Mouse (Mus musculus) cerebellum, postnatal 4 days (tissue): ENCODE measurements around the gene Ocm.
"Not testable (repeated sequence)": the region's sequence is repeated elsewhere in the genome, so short reads cannot be mapped to it uniquely, and the experiment has no call there.

Experiments used
- DNase-seq, 2 experiments: peaks; one replicate each; pipeline ENCODE4 v3.0.0; 2022; ENCODE audit warnings: low spot score in 2 of 2, mixed read lengths in 1 of 2

The Ocm gene

GRCm38 (mm10) chr5:144026620-144027263, at the start of gene Ocm:
TSS of gene Ocm (minus strand) at chr5:144026670.
- no peak for DNase-seq

GRCm38 (mm10) chr5:144071249-144071648, 44.8 kb upstream of the Ocm start:
- DNase-seq = no peak

- DNase-seq = no peak
Measured at GRCm38 (mm10) chr5:144070064-144070463, 43.6 kb upstream of the Ocm start.

- no peak for DNase-seq
Measured at GRCm38 (mm10) chr5:144066036-144066435, 39.6 kb upstream of the Ocm start.

GRCm38 (mm10) chr5:144064093-144064492, 37.6 kb upstream of the Ocm start:
- no peak for DNase-seq

- DNase-seq = no peak
Measured at GRCm38 (mm10) chr5:144054340-144054739, 27.9 kb upstream of the Ocm start.

GRCm38 (mm10) chr5:144053450-144053849, 27.0 kb upstream of the Ocm start:
- no peak for DNase-seq

- DNase-seq = no peak
Measured at GRCm38 (mm10) chr5:144051268-144051667, 24.8 kb upstream of the Ocm start.

GRCm38 (mm10) chr5:144049881-144050280, 23.4 kb upstream of the Ocm start:
- no peak for DNase-seq

GRCm38 (mm10) chr5:144047324-144047723, 20.9 kb upstream of the Ocm start:
- DNase-seq = no peak

- no peak for DNase-seq
Measured at GRCm38 (mm10) chr5:144043166-144043565, 16.7 kb upstream of the Ocm start.

GRCm38 (mm10) chr5:144040720-144041364, 14.4 kb upstream of the Ocm start:
- DNase-seq = peak; percentile 67 to 73

- DNase-seq = no peak
Measured at GRCm38 (mm10) chr5:144039886-144040285, 13.4 kb upstream of the Ocm start.

GRCm38 (mm10) chr5:144039156-144039675, 12.7 kb upstream of the Ocm start:
- DNase-seq = no peak

- no peak for DNase-seq
Measured at GRCm38 (mm10) chr5:144036952-144037351, 10.5 kb upstream of the Ocm start.

- no peak for DNase-seq
Measured at GRCm38 (mm10) chr5:144034567-144034966, 8.1 kb upstream of the Ocm start.

- DNase-seq = no peak
Measured at GRCm38 (mm10) chr5:144032491-144032890, 6.0 kb upstream of the Ocm start.

- DNase-seq = no peak
Measured at GRCm38 (mm10) chr5:144015845-144016244, 10.6 kb downstream of the Ocm start.

- DNase-seq = no peak
Measured at GRCm38 (mm10) chr5:144015312-144015650, 11.2 kb downstream of the Ocm start.

- peak; percentile 39 to 72 for DNase-seq
Measured at GRCm38 (mm10) chr5:144014551-144015311, 11.7 kb downstream of the Ocm start, which contains the start of gene Ccz1. TSS of gene Ccz1 (minus strand) at chr5:144014877.

- DNase-seq = not testable (repeated sequence)
Measured at GRCm38 (mm10) chr5:144013366-144014134, 12.9 kb downstream of the Ocm start.
